Mouse (Mus musculus): Measurements from ENCODE around the gene Foxo1.

DNA sequence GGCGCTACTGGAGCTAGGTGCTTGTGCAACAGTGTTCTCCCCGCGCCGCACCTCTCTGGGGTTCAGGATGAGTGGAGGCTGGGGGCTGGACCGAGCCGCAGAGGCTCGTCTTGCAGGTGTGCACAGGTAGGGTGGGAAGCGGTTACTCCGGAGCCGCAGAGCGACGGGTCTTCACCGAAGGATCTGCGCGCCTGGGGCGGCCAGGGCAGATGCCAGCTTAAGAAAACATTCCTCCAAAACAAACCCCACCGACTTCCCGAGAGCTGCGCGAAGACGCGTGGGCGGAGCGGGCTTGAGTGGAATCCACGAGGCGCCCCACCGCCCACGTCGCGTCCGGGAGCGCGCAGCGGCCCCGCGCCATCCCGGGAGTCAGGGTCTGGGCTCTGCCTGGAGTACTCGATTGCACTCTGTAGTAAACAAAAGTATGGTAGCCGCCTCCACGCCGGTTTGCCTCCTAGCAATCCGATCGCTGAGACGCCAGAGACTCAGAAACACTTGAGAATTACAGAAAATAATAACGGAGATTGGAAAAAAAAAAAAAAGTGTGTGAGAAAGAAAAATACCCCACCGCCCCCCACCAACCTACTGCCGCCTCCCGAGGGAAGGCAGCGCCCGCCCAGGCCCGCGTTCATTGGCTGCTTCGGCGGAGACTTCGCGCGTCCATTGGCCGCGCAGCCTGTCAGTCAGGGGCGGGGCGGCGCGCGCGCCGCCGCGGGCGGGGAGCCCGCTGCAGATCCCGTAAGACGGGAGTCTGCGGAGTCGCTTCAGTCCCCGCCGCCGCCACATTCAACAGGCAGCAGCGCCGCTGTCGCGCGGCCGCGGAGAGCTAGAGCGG, at the start of gene Foxo1:
- no peak for TF ChIP-seq EP300 (IDR thresholded peaks at IDR 0.05; ENCODE audit: low read depth)
- TF ChIP-seq CTCF (IDR thresholded peaks at IDR 0.05; ENCODE audit: low read depth), result no peak

All from liver, embryonic 14.5 days (tissue).